Mouse (Mus musculus) CH12.LX (cell line): ENCODE measurements at regions not wholly inside any gene's neighbourhood (a gene's known extent, or its start where the extent isn't known, plus 50 kb on each side); places are given as distances from the start of the nearest gene placed in this dataset.

ENCODE experiments used
- DNase-seq: peaks from one replicate; pipeline ENCODE4 v3.0.0-alpha.2; 2013; ENCODE audit errors: extremely low read depth
- H3K27ac ChIP-seq: 2 replicates; pipeline ENCODE4 v1.5.1; 2012; ENCODE audit warnings: low read depth, mild to moderate bottlenecking, control low read depth, moderate library complexity; ENCODE audit not compliant: insufficient read depth
- H3K27me3 ChIP-seq: replicated peaks from 2 replicates; pipeline ENCODE3; 2012; ENCODE audit warnings: inconsistent platforms
- H3K36me3 ChIP-seq, 2 experiments: replicated peaks in 1 of 2; 2 replicates each; pipeline versions ENCODE3 to v1.6.1; 2012; ENCODE audit warnings: inconsistent platforms in 1 of 2, low read length in 1 of 2, mild to moderate bottlenecking in 1 of 2, mixed read lengths in 1 of 2, moderate library complexity in 1 of 2; ENCODE audit not compliant: control insufficient read depth in 1 of 2, insufficient read depth in 1 of 2
- H3K4me1 ChIP-seq, 2 experiments: 2 replicates each; pipeline ENCODE4 v1.6.1; 2012; ENCODE audit warnings: inconsistent platforms in 1 of 2, moderate library complexity in 1 of 2; ENCODE audit not compliant: insufficient read depth in 2 of 2, control insufficient read depth in 1 of 2
- H3K4me2 ChIP-seq: 2 replicates; pipeline ENCODE4 v1.6.1; 2012; ENCODE audit warnings: low read depth, mild to moderate bottlenecking, control low read depth; ENCODE audit not compliant: poor library complexity, insufficient read depth, severe bottlenecking
- H3K4me3 ChIP-seq, 3 experiments: fragments of 150-350 bp in 1 of 3; sonication (generic) in 1 of 3; replicated peaks in 1 of 3; 2 replicates each; pipeline versions ENCODE3 to v1.5.1; 2011 to 2012; ENCODE audit warnings: low read depth in 2 of 3, low read length in 2 of 3, mild to moderate bottlenecking in 2 of 3, moderate library complexity in 2 of 3, control low read depth in 1 of 3, improper control_type of control experiment in 1 of 3, inconsistent platforms in 1 of 3, mixed read lengths in 1 of 3; ENCODE audit not compliant: poor library complexity in 1 of 3
- H3K79me2 ChIP-seq: replicated peaks from 2 replicates; pipeline ENCODE4 v1.6.1; 2012; ENCODE audit warnings: mild to moderate bottlenecking, moderate library complexity; ENCODE audit not compliant: control insufficient read depth, poor library complexity, insufficient read depth, severe bottlenecking; ENCODE audit errors: extremely low read depth
- H3K9ac ChIP-seq: 2 replicates; pipeline ENCODE4 v1.6.1; 2012; ENCODE audit warnings: low read depth, mild to moderate bottlenecking, control low read depth, moderate library complexity; ENCODE audit not compliant: insufficient read depth
- H3K9me3 ChIP-seq: replicated peaks from 2 replicates; pipeline ENCODE3; 2012; ENCODE audit warnings: low read length, inconsistent platforms, mixed read lengths
- BHLHE40 ChIP-seq: IDR thresholded peaks from 2 replicates; pipeline ENCODE4 v1.6.1; 2011; ENCODE audit warnings: mild to moderate bottlenecking, low read depth, low read length, improper control_type of control experiment
- CHD2 ChIP-seq: IDR thresholded peaks from 2 replicates; pipeline ENCODE4 v1.6.1; 2011; ENCODE audit warnings: low read length, improper control_type of control experiment
- E2F4 ChIP-seq: IDR thresholded peaks from 2 replicates; pipeline ENCODE4 v1.6.1; 2011; ENCODE audit warnings: low read depth, low read length, improper control_type of control experiment; ENCODE audit not compliant: insufficient replicate concordance
- ELF1 ChIP-seq: IDR thresholded peaks from 2 replicates; pipeline ENCODE4 v1.6.1; 2014; ENCODE audit warnings: low read depth, mild to moderate bottlenecking, inconsistent platforms, low read length, improper control_type of control experiment
- EP300 ChIP-seq: IDR thresholded peaks from 2 replicates; pipeline ENCODE4 v1.6.1; 2011; ENCODE audit warnings: low read length, improper control_type of control experiment
- HCFC1 ChIP-seq: IDR thresholded peaks from 2 replicates; pipeline ENCODE4 v1.6.1; 2012; ENCODE audit warnings: low read depth, mild to moderate bottlenecking, inconsistent platforms, low read length, improper control_type of control experiment
- IRF4 ChIP-seq: IDR thresholded peaks from 2 replicates; pipeline ENCODE4 v1.6.1; 2014; ENCODE audit warnings: low read depth, mild to moderate bottlenecking, inconsistent platforms, low read length, improper control_type of control experiment
- JUND ChIP-seq: conservative IDR thresholded peaks from 2 replicates; pipeline ENCODE4 v1.6.1; 2011; ENCODE audit warnings: low read depth, low read length, improper control_type of control experiment
- MAFK ChIP-seq: IDR thresholded peaks from 2 replicates; pipeline ENCODE4 v1.6.1; 2011; ENCODE audit warnings: low read length, improper control_type of control experiment; ENCODE audit not compliant: insufficient replicate concordance
- MAZ ChIP-seq: IDR thresholded peaks from 2 replicates; pipeline ENCODE4 v1.6.1; 2012; ENCODE audit warnings: low read depth, mild to moderate bottlenecking, inconsistent platforms, low read length, improper control_type of control experiment, moderate library complexity
- MEF2A ChIP-seq: IDR thresholded peaks from 2 replicates; pipeline ENCODE4 v1.6.1; 2014; ENCODE audit warnings: low read depth, mild to moderate bottlenecking, inconsistent platforms, low read length, improper control_type of control experiment, borderline replicate concordance
- MXI1 ChIP-seq: IDR thresholded peaks from 2 replicates; pipeline ENCODE4 v1.6.1; 2011; ENCODE audit warnings: mild to moderate bottlenecking, low read depth, low read length, improper control_type of control experiment
- MYC ChIP-seq: IDR thresholded peaks from 2 replicates; pipeline ENCODE4 v1.6.1; 2011; ENCODE audit warnings: low read depth, mild to moderate bottlenecking, improper control_type of control experiment, low read length
- NELFE ChIP-seq: IDR thresholded peaks from 2 replicates; pipeline ENCODE4 v1.6.1; 2011; ENCODE audit warnings: low read depth, low read length, improper control_type of control experiment
- NRF1 ChIP-seq: IDR thresholded peaks from 2 replicates; pipeline ENCODE4 v1.6.1; 2014; ENCODE audit warnings: low read depth, mild to moderate bottlenecking, inconsistent platforms, low read length, improper control_type of control experiment, moderate library complexity
- PAX5 ChIP-seq: IDR thresholded peaks from 2 replicates; pipeline ENCODE4 v1.6.1; 2012; ENCODE audit warnings: low read length, inconsistent platforms, mixed read lengths
- POLR2A ChIP-seq: IDR thresholded peaks from 2 replicates; pipeline ENCODE4 v1.6.1; 2011; ENCODE audit warnings: low read depth, mild to moderate bottlenecking, improper control_type of control experiment, low read length
- RCOR1 ChIP-seq: conservative IDR thresholded peaks from 2 replicates; pipeline ENCODE4 v1.6.1; 2012; ENCODE audit warnings: low read depth, mild to moderate bottlenecking, inconsistent platforms, low read length, improper control_type of control experiment
- SMC3 ChIP-seq: IDR thresholded peaks from 2 replicates; pipeline ENCODE4 v1.6.1; 2011; ENCODE audit warnings: low read depth, low read length, improper control_type of control experiment
- UBTF ChIP-seq: IDR thresholded peaks from 2 replicates; pipeline ENCODE4 v1.6.1; 2012; ENCODE audit warnings: low read depth, mild to moderate bottlenecking, inconsistent platforms, low read length, improper control_type of control experiment, moderate library complexity
- USF2 ChIP-seq: conservative IDR thresholded peaks from 2 replicates; pipeline ENCODE4 v1.6.1; 2011; ENCODE audit warnings: low read depth, low read length, improper control_type of control experiment
- ZC3H11A ChIP-seq: IDR thresholded peaks from 2 replicates; pipeline ENCODE4 v1.6.1; 2012; ENCODE audit warnings: low read depth, mild to moderate bottlenecking, inconsistent platforms, low read length, improper control_type of control experiment
- ZNF384 ChIP-seq: IDR thresholded peaks from 2 replicates; pipeline ENCODE4 v1.6.1; 2012; ENCODE audit warnings: low read depth, low read length, improper control_type of control experiment, inconsistent platforms
- dilution Hi-C: fragments of 300-500 bp; cut with MboI; formaldehyde crosslinking; loops from 2 replicates; pipeline ENCODE4 v1.14.3; 2020; ENCODE audit warnings: low sequenced_read_pairs; ENCODE audit not compliant: extremely low pct_unique_long_range_greater_than_20kb, extremely low pct_ligation_motif_present
- in situ Hi-C: fragments of 300-500 bp; cut with MboI; formaldehyde crosslinking; loops from 3 replicates; pipeline ENCODE4 v1.14.3; 2019; ENCODE audit warnings: low sequenced_read_pairs, low pct_ligation_motif_present, low pct_unique_long_range_greater_than_20kb, mixed read lengths

DNA sequence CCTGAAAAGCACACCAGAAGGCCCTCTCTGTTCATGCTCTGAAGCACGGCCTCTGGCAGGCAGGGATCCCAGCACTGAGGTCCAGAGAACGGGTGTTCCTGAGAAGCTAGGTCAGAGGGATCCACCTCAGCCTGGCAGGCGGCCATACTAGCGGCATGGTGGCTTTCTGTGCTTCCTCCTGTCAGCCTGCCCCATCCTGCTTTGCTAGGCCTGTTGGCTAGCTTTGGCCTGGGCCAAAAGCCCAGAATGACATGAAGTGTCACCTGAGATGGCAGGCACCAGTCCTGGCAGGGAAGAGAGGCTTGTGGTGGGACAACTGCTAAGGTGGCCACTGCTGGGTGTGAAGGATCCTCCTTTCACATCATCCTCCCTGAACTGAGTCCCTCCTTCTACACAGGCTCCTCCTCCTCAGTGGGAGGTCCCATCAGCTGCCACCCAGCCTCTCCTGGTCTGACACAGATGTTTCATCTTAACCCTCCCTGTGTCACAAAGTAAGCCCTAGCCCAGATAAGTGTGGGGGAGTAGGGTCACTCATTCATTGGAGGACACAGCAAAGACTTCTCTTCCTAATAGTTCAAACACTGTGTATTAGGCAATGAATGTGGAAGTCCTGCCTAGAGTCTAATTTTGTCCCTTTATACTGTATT is 154.5 kb downstream of the Pja1 start:
- H3K4me1 ChIP-seq = no peaks in the 10 kb centered on the region
- in situ Hi-C loops = no loop called here
- no peaks in the 10 kb centered on the region for H3K79me2 ChIP-seq
- TF ChIP-seq MAZ = no peak
- no peak for TF ChIP-seq MXI1
- no peak for TF ChIP-seq EP300
- TF ChIP-seq NELFE = no peak
- TF ChIP-seq NRF1 = no peak
- TF ChIP-seq UBTF = no peak
- TF ChIP-seq JUND = no peak
- TF ChIP-seq BHLHE40 = no peak
- no peak for TF ChIP-seq USF2
- no peak for TF ChIP-seq HCFC1
- TF ChIP-seq CHD2 = no peak
- TF ChIP-seq MYC = no peak
- TF ChIP-seq RCOR1 = no peak
- no peak for TF ChIP-seq SMC3
- TF ChIP-seq IRF4 = no peak
- no peak for TF ChIP-seq PAX5
- no peaks in the 10 kb centered on the region for H3K36me3 ChIP-seq
- no peak overlapping the region for H3K4me2 ChIP-seq
- DNase-seq = no peak
- dilution Hi-C loops = no loop called here
- H3K27ac ChIP-seq = no peak overlapping the region
- no peaks in the 10 kb centered on the region for H3K9me3 ChIP-seq
- H3K4me3 ChIP-seq = no peak overlapping the region
- H3K9ac ChIP-seq = no peak overlapping the region
- no peaks in the 10 kb centered on the region for H3K27me3 ChIP-seq

DNA sequence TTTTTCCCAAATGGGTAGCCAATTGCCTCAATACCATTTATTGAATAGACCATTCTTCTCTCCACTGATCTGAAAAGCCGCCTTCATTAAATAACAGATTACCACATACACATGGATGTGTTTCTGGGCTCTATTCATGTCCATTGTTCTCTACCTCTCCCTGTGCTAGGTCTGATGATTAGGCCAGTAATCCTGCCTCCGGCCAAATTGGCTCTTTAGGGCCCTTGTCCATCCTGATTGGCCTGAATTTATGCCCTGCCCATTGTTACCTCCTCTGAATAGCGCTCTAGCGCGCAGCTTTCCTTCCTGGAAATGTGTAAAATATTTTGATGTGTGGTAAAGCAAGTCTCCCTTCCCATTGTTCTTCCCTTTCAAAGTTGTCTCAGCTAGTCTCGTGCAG is 163.2 kb downstream of the Efnb1 start:
- H3K4me1 ChIP-seq = no peaks in the 10 kb centered on the region
- H3K79me2 ChIP-seq = no peaks in the 10 kb centered on the region
- DNase-seq = no peak
- in situ Hi-C loops = no loop called here
- no peak overlapping the region for H3K9ac ChIP-seq
- dilution Hi-C loops = no loop called here
- TF ChIP-seq ZC3H11A (no peak), MEF2A (no peak), NRF1 (no peak), ZNF384 (no peak), EP300 (no peak), MAFK (no peak), E2F4 (no peak), MYC (no peak), ELF1 (no peak), POLR2A (no peak)
- no peak overlapping the region for H3K4me3 ChIP-seq
- no peak overlapping the region for H3K4me2 ChIP-seq
- H3K27ac ChIP-seq = no peak overlapping the region
- H3K27me3 ChIP-seq = no peaks in the 10 kb centered on the region
- no peaks in the 10 kb centered on the region for H3K36me3 ChIP-seq
- no peaks in the 10 kb centered on the region for H3K9me3 ChIP-seq
